Mouse (Mus musculus) lung, postnatal 4 days (tissue): ENCODE measurements around the gene Pnkp.

Experiments
- DNase-seq, 2 experiments: peaks; one replicate each; pipeline ENCODE4 v3.0.0; 2021

The Pnkp gene

DNA sequence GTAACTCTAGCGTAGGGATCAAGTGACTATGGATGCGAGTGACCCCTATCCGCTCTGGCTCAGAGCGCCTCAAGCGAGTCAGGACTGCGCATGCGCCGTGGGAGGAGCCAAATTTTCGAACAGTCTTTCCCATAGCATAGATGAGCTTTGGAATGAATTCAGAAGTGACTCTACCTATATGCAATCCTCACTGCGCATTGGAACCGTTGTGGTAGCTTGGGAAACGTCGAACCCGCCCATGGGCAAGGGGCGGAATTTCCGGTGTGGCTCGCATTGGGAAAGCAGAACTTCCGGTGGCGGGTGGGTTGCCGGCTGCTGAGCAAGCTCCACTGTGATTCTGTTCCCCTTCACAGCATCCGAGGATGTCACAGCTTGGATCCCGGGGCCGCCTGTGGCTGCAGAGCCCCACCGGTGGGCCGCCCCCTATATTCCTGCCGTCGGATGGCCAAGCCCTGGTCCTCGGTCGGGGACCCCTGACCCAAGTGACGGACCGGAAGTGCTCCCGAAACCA, at the start of gene Pnkp:
Pnkp (plus strand) TSS at position 98 of the 511 bp plus-strand sequence.
- peak; percentile 91 to 92 for DNase-seq

DNA sequence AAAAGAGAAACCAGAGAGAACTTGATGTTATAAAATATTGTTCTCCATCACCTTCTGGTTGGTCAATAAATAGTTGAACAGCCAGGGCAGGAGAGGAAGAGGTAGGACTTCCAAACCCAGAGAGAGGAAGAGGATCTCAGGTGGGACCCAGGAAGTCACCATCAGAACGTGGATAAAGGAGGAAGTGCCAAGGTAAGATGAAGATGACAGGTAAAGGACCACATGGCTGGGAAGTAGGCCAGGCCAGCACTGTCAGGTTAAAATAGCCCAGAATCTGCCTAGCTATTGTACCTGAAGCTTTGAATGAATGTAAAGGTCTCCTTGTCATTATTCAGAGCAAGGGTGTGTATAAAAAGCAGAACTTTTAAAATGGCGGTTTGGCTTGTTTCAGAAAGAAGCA, 48.0 kb upstream of the Pnkp start:
- no peak for DNase-seq

DNA sequence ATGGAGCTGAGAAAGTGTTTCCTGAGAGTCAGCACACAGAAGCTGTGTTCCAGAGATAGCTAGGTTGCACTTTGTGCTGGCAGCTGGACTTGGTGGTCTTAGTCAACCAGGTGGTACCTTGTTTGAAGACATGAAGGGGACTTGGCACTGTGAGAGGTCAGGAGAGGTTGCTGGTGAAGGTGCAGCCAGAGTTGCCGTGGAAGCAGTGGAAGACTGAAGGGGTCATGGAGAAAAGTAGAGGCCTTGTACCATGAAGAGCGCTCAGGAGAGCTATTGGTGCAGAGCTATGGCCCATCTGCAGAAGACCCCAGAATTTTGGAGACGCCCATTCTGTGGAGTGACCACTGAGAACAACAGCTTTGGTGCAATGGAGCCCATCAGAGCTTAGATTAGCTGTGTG, 47.5 kb upstream of the Pnkp start:
- no peak for DNase-seq

DNA sequence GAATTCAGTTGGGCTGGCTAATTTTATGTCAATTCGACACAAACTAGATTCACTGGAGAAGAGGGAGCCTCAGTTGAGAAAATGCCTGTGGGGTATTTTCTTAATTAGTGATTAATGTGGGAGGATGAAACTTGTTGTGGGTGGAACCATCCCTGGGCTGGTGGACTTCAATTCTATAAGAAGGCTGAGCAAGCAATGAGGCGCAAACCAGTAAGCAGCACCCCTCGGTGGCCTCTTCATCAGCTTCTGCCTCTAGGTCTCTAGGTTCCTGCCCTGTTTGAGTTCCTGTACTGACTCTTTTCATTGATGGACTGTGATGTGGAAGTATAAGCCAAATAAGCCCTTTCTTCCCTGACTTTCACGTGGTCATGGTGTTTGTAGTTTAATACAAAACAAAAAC, 46.6 kb upstream of the Pnkp start:
- DNase-seq: no peak

GRCm38 (mm10) chr7:44810819-44811557, 46.0 kb upstream of the Pnkp start:
- DNase-seq: no peak

DNA sequence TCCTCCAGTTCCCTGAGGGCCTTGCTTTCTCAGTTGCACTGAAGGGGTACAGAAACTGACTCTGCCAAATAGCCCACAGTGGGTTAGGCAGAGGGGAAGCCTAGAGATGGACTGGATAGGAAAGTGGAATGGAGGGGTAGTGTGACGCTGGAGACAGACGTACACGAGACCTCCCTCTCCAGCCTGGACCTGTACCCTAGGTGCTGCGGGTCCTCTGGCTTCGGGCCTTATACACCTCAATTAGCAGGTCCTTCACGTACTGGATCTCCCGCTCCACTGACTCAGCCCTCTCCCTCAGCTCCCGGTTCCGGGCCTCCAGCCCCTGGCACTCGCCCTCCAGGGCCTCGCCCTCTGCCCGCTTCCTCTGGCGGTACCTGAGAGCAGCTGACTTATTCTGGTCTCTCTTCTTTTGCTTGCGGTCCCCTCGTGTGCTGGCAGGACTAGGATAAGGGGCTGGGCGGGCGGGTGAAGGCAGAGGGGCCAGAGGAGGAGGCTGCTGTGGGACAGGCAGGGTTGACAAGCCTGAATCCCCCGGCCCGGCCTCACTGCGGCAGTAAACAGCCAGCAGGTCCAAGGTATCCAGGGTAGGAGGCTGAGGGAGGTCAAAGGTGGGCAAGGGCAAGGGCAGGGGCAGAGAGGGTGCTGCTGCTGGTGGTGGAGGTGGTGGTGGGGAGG, 44.2 kb upstream of the Pnkp start:
- DNase-seq: no peak

- DNase-seq: no peak
Observed at GRCm38 (mm10) chr7:44813985-44814384, 43.0 kb upstream of the Pnkp start.

GRCm38 (mm10) chr7:44814423-44814822, 42.5 kb upstream of the Pnkp start:
- no peak for DNase-seq

- no peak for DNase-seq
Observed at GRCm38 (mm10) chr7:44814952-44815553, 41.9 kb upstream of the Pnkp start.

DNA sequence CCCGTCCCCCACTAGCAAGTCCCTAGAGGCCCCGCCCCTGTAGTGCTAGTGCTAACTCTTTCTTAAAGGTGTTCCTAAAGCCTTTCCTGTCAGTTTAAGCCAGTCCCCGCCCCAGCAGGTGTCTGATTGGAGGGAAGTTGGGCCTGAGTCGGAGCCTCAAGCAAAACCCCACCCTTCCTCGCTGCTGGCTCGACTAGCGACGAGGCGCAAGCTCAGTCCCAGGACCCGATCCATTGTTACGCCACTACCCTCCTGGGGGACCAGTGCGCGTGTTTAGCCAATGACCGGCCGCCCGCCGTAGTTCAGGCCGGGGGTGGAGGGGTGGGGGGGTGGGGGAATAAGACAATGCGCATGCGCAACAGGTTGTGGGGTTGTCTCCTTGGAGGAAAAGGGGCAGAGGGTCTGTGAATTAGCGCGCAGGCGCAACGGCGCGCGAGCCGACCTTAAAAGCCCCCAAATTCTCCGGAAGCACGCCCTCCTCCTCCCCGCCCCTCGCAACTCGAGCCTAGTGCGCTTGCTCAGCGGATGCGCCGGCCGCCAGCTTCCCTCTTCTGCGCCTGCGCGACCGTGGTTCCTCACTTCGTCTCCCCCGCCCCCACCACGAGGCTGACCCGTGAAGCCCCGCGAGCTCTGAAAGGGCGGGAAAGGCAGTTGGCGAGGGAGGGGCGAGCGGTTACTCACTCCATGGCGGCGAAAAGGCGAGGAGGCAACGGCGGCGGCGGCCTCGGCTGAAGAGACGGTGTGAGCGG, 41.0 kb upstream of the Pnkp start, which contains the start of the genes Nup62 and Il4i1:
Nup62 (plus strand) TSS at position 368 of the 749 bp plus-strand sequence.
Il4i1 (plus strand) TSS at position 667 of the 749 bp plus-strand sequence.
- DNase-seq: peak; percentile 99 to 100

DNA sequence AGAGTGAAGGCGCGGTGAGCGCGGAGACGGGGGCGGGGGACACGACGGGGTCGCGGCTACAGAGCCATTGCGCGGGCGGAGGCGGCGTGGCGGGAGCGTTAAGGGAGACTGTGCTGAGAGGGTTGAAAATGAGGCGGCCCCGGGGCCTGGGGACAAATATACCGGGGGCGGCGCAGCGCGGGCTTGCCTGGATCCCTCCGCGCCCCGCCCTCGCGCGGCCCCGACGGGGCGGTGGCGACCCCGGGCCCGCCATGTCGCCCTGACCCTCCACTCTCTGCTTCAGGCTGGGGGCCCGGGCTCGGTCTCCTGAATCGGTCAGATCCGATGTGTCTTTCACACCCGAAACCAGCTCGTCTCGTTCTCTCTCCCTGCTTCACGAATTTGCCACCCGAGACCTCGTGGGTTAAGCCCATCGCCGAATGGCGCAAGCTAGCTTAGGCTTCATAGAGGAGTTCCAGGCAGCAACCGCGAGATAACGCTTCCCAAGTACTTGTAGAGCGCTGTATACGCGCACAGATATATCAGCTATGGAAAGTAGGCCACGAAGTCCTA, 40.4 kb upstream of the Pnkp start, which contains the start of gene Atf5:
Atf5 (minus strand) TSS at position 189 of the 552 bp plus-strand sequence.
- DNase-seq: peak in 1 of 2 experiments; percentile 85

GRCm38 (mm10) chr7:44817441-44817840, 39.5 kb upstream of the Pnkp start:
- DNase-seq: no peak

DNA sequence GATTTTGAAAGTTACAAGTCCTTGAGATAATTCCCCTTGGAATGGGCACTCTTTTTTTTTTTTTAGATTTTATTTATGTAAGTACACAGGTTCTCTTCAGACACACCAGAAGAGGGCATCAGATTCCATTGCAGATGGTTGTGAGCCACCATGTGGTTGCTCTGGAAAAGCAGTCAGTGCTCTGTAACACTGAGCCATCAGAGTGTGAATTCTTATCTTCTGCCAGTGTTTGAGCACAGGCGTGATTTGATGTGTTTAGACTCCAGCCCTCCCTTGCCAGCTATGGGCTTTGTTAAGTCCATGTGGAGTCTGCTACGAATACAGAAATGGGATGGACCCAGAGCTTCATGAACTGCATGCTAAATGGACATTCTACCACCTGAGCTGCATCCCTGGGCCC, 38.8 kb upstream of the Pnkp start:
- DNase-seq: peak in 1 of 2 experiments; percentile 48

DNA sequence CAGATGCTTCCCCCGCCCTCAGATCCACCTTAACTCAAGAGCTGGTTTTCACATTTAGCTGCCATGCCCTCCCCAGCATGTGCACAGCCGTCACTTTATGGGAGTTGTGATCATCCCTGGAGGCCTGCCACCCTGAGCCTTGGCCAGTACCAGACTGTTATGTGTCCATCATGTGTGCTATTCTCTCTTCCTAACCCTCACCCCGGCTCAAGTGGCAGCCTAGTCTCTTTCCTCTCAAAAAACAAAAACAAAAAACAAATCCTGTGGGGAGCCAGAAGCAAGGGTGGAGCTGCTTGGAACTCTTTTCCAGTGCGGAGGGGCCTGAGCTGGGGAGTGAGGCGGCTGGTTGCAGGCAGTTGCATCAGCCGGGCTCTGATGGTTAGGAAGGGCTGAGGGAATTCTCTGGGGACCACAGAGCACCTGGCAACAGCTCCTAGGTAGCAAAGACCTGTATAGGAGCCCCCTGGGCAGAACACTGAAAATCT, 38.1 kb upstream of the Pnkp start:
- DNase-seq: peak in 1 of 2 experiments; percentile 57

GRCm38 (mm10) chr7:44819391-44819790, 37.5 kb upstream of the Pnkp start:
- no peak for DNase-seq

- DNase-seq: no peak
Observed at GRCm38 (mm10) chr7:44819863-44820262, 37.1 kb upstream of the Pnkp start.

- DNase-seq: no peak
Observed at GRCm38 (mm10) chr7:44820525-44820924, 36.4 kb upstream of the Pnkp start.

DNA sequence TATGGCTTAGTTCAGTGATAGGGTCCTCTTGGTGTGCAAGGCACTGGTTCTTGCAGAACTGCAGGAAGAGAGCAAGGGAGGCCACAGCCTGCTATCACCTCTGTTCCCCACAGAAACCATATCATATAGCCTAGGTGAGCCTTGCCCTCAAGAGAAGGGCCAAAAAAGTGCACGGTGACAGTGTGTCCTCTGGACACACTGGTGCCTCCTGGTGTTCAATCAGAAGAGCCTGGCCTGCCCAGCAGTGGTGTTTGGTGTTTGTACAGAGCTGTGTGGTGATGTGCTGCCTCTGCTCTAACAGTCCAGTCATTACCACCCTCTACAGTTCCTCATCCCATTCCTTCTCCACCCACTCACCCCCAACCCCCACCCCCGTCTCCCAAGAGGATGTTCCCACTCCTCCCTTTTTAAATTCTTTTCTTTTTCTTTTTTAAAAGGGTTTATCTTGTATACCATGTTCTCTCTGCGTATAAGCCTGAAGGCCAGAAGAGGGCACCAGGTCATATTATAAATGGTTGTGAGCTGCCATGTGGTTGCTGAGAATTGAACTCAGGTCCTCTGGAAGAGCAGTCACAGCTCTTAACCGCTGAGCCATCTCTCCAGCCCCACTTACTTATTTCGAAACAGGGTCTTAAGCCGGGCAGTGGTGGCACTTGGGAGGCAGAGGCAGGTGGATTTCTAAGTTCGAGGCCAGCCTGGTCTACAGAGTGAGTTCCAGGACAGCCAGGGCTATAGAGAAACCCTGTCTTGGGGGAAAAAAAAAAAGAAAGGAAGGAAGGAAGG, 35.1 kb upstream of the Pnkp start:
- peak in 1 of 2 experiments; percentile 16 for DNase-seq

GRCm38 (mm10) chr7:44823409-44823808, 33.5 kb upstream of the Pnkp start:
- peak in 1 of 2 experiments; percentile 13 for DNase-seq

DNA sequence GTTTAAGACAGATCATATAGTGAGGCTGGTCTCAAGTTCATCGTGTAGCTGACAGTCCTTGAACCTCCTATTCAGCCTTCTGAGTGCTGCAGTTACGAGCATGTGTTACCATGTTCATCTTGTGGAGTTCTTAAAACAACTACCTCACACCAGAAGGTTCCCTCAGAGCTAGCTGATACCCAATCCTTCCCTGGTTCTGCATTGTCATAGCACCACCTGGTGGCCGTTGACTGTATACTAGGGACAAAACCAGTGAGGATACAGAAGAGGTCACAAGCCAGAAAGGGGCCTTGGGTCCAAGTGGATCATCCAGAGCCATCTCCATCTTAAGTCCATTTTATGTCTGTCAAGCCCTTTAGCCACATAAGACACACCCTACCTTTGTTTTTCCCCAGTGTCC, 32.1 kb upstream of the Pnkp start:
- peak; percentile 59 to 84 for DNase-seq

GRCm38 (mm10) chr7:44826771-44827170, 30.2 kb upstream of the Pnkp start:
- no peak for DNase-seq
